Comparison of ENCODE assay signal across 7 mouse cellular contexts in genomic region chr7:24546634-24547389, GRCm38 (mm10). TPM values are rescaled to one million over a fixed set of nuclear protein-coding genes. Genes with fewer than 3 reads are reported as not detected.
DNase-seq lines count a peak whose midpoint lies in the region; ATAC-seq lines count a peak whose summit lies in the region.

No protein-coding gene starts in this region.

- H3K4me3 ChIP-seq in intestine, embryonic 16.5 days (ENCODE audit: low read length) = peak overlapping the region; percentile 70
- H3K4me3 ChIP-seq in midbrain, embryonic 11.5 days (ENCODE audit: low read depth, low read length) = peak overlapping the region; percentile 85

- 0 out of 2 replicates have a peak, but pooled peaks cover 3% of the 10 kb centered on the region for H3K36me3 ChIP-seq in intestine, embryonic 16.5 days (ENCODE audit: control insufficient read depth, insufficient read depth, low read length)
- no peaks in the 10 kb centered on the region for H3K36me3 ChIP-seq in midbrain, embryonic 11.5 days (ENCODE audit: control insufficient read depth, insufficient read depth, low read length)

- peak overlapping the region; percentile 74 for H3K27ac ChIP-seq in intestine, embryonic 16.5 days (ENCODE audit: low read length)
- peak overlapping the region; percentile 37; the same call in 1 of the 2 replicates for H3K27ac ChIP-seq in midbrain, embryonic 11.5 days (ENCODE audit: low read depth, low read length)

- peak; percentile 100 for DNase-seq in adrenal gland, adult 8-10 months
- peak; percentile 99 for DNase-seq in embryo, embryonic 9.5 days (ENCODE audit: extremely low spot score)
- peak; percentile 99 for DNase-seq in gastrocnemius, postnatal 4 days (ENCODE audit: low spot score in 2 of 2)
- DNase-seq in left cerebral cortex, postnatal 36 days (ENCODE audit: low spot score in 2 of 2) = peak; percentile 99
- peak; percentile 100 for DNase-seq in midbrain, embryonic 11.5 days (ENCODE audit: low spot score, missing footprints)
- DNase-seq in skeletal muscle tissue, adult 2 months (ENCODE audit: low read depth, low spot score) = peak; percentile 99

- WGBS in intestine, embryonic 16.5 days = under 1% methylated on average over 57 of the region's 57 CpGs
- under 1% methylated on average over 57 of the region's 57 CpGs for WGBS in midbrain, embryonic 11.5 days

- peaks cover 11% of the 10 kb centered on the region for H3K4me1 ChIP-seq in intestine, embryonic 16.5 days (ENCODE audit: control insufficient read depth, insufficient read depth, low read length)
- peaks cover 12% of the 10 kb centered on the region for H3K4me1 ChIP-seq in midbrain, embryonic 11.5 days (ENCODE audit: control insufficient read depth, insufficient read depth, low read length)

- peak; percentile 99 for ATAC-seq in intestine, embryonic 16.5 days
- ATAC-seq in midbrain, embryonic 11.5 days (ENCODE audit: low FRiP score) = peak; percentile 99

- H3K4me2 ChIP-seq in intestine, embryonic 16.5 days (ENCODE audit: low read depth, low read length) = peak overlapping the region; percentile 76
- H3K4me2 ChIP-seq in midbrain, embryonic 11.5 days = peak overlapping the region; percentile 71

- peaks cover 3% of the 10 kb centered on the region; the same call in 1 of the 2 replicates for H3K9me3 ChIP-seq in intestine, embryonic 16.5 days (ENCODE audit: control insufficient read depth, low read length)
- no peaks in the 10 kb centered on the region for H3K9me3 ChIP-seq in midbrain, embryonic 11.5 days (ENCODE audit: control insufficient read depth, low read length)

- intact Hi-C loops in left cerebral cortex, postnatal 36 days (cut with DNase I) = loop anchor here (1.0 kb wide), 1 partner anchor 17 kb away; the partner anchor contains the start of gene Irgq

- H3K9ac ChIP-seq in intestine, embryonic 16.5 days (ENCODE audit: low read depth, low read length) = peak overlapping the region; percentile 87
- H3K9ac ChIP-seq in midbrain, embryonic 11.5 days (ENCODE audit: low read length) = peak overlapping the region; percentile 81

- H3K27me3 ChIP-seq in intestine, embryonic 16.5 days (replicated peaks; ENCODE audit: control insufficient read depth, insufficient read depth, low read length) = no peaks in the 10 kb centered on the region
- H3K27me3 ChIP-seq in midbrain, embryonic 11.5 days (ENCODE audit: control insufficient read depth, insufficient read depth, low read length) = no peaks in the 10 kb centered on the region

RNA-seq across cellular contexts. Expression of gene Xrcc1, which starts 0.7 kb away (rescaled TPM):
- 10 to 100 TPM; 39.2 to 55.5 (median 46.6) TPM for total RNA-seq in adrenal gland, adult 8-10 months (2022)
- total RNA-seq in gastrocnemius, postnatal 4 days (2021) = 10 to 100 TPM; 44.4 to 45.2 TPM
- polyA plus RNA-seq in intestine, embryonic 16.5 days (2015; fragmentation: Nextera tagmentation; extraction: Ambion mirVana) = 79.8 and 88.1 TPM in 2 replicates
- total RNA-seq in left cerebral cortex, postnatal 36 days (2021) = 10 to 100 TPM; 29.8 to 41.4 TPM
- 91.9 and 101 TPM in 2 replicates for polyA plus RNA-seq in midbrain, embryonic 11.5 days (2014; fragmentation: Nextera tagmentation; extraction: Ambion mirVana)

RNA-seq across cellular contexts. Expression of gene Pinlyp, which starts 0.9 kb away (rescaled TPM):
- not detected for total RNA-seq in adrenal gland, adult 8-10 months (2022)
- total RNA-seq in gastrocnemius, postnatal 4 days (2021) = not detected
- polyA plus RNA-seq in intestine, embryonic 16.5 days (2015; fragmentation: Nextera tagmentation; extraction: Ambion mirVana) = 0.16 TPM in 1 of 2 replicates, not detected in the other
- total RNA-seq in left cerebral cortex, postnatal 36 days (2021) = not detected
- polyA plus RNA-seq in midbrain, embryonic 11.5 days (2014; fragmentation: Nextera tagmentation; extraction: Ambion mirVana) = not detected in 2 replicates

RNA-seq across cellular contexts. Expression of gene Irgq, which starts 16.3 kb away (rescaled TPM):
- 10 to 100 TPM; 26.7 to 30.9 (median 27.8) TPM for total RNA-seq in adrenal gland, adult 8-10 months (2022)
- total RNA-seq in gastrocnemius, postnatal 4 days (2021) = 10 to 100 TPM; 20.5 to 22.0 TPM
- polyA plus RNA-seq in intestine, embryonic 16.5 days (2015; fragmentation: Nextera tagmentation; extraction: Ambion mirVana) = 3.3 and 4.1 TPM in 2 replicates
- total RNA-seq in left cerebral cortex, postnatal 36 days (2021) = 10 to 100 TPM; 80.8 to 89.2 TPM
- polyA plus RNA-seq in midbrain, embryonic 11.5 days (2014; fragmentation: Nextera tagmentation; extraction: Ambion mirVana) = 13.4 and 14.0 TPM in 2 replicates

RNA-seq across cellular contexts. Expression of gene AC161166.1, which starts 34.6 kb away (rescaled TPM):
- total RNA-seq in adrenal gland, adult 8-10 months (2022) = not detected
- not detected for total RNA-seq in gastrocnemius, postnatal 4 days (2021)
- 0.13 and 0.20 TPM in 2 replicates for polyA plus RNA-seq in intestine, embryonic 16.5 days (2015; fragmentation: Nextera tagmentation; extraction: Ambion mirVana)
- not detected for total RNA-seq in left cerebral cortex, postnatal 36 days (2021)
- polyA plus RNA-seq in midbrain, embryonic 11.5 days (2014; fragmentation: Nextera tagmentation; extraction: Ambion mirVana) = 0.55 and 0.59 TPM in 2 replicates

RNA-seq across cellular contexts. Expression of gene Zfp428, which starts 40.0 kb away (rescaled TPM):
- 1 to 10 TPM; 4.9 to 7.3 (median 5.6) TPM for total RNA-seq in adrenal gland, adult 8-10 months (2022)
- 10 to 100 TPM; 12.6 to 15.9 TPM for total RNA-seq in gastrocnemius, postnatal 4 days (2021)
- polyA plus RNA-seq in intestine, embryonic 16.5 days (2015; fragmentation: Nextera tagmentation; extraction: Ambion mirVana) = 26.3 and 26.6 TPM in 2 replicates
- total RNA-seq in left cerebral cortex, postnatal 36 days (2021) = 10 to 100 TPM; 47.9 to 49.4 TPM
- polyA plus RNA-seq in midbrain, embryonic 11.5 days (2014; fragmentation: Nextera tagmentation; extraction: Ambion mirVana) = 83.8 and 83.9 TPM in 2 replicates

Comparison
In these comparisons a context has a peak if more than half of its experiments do, and no peak if none do; other contexts are left out.
1. Peak in every context shown above with its lines: DNase-seq, ATAC-seq, H3K4me3 ChIP-seq and H3K27ac ChIP-seq.